Mouse (Mus musculus) thymus, postnatal 14 days (tissue): ENCODE results near the gene Krtap6-1.
"Not testable (repeated sequence)": the region's sequence is repeated elsewhere in the genome, so short reads cannot be mapped to it uniquely, and the experiment has no call there.

ENCODE experiments used
- DNase-seq: peaks from one replicate; pipeline ENCODE4 v3.0.0; 2021

The Krtap6-1 gene

GRCm38 (mm10) chr16:89031399-89031798, at the start of gene Krtap6-1:
Krtap6-1 (plus strand) TSS chr16:89031699.
- not testable (repeated sequence) for DNase-seq

- no peak for DNase-seq
Measured at GRCm38 (mm10) chr16:89010659-89011058, 20.8 kb upstream of the Krtap6-1 start, which contains the start of gene Krtap22-2. Krtap22-2 (minus strand) TSS chr16:89010759.

GRCm38 (mm10) chr16:89013973-89014372, 17.5 kb upstream of the Krtap6-1 start:
- no peak for DNase-seq

- not testable (repeated sequence) for DNase-seq
Measured at GRCm38 (mm10) chr16:89014984-89015383, 16.5 kb upstream of the Krtap6-1 start, which contains the start of gene Gm10229. Gm10229 (plus strand) TSS chr16:89015284.

- not testable (repeated sequence) for DNase-seq
Measured at GRCm38 (mm10) chr16:89041372-89041771, 9.9 kb downstream of the Krtap6-1 start, which contains the start of gene Gm10228. Gm10228 (minus strand) TSS chr16:89041472.

- no peak for DNase-seq
Measured at GRCm38 (mm10) chr16:89047783-89048182, 16.3 kb downstream of the Krtap6-1 start, which contains the start of gene Krtap6-5. Krtap6-5 (minus strand) TSS chr16:89047883.

GRCm38 (mm10) chr16:89063902-89064301, 32.4 kb downstream of the Krtap6-1 start, which contains the start of gene 1110025L11Rik:
1110025L11Rik (minus strand) TSS chr16:89064002.
- DNase-seq, result not testable (repeated sequence)

GRCm38 (mm10) chr16:89071041-89071440, 39.5 kb downstream of the Krtap6-1 start:
- DNase-seq, result not testable (repeated sequence)
